Mouse (Mus musculus) testis, adult 2 months (tissue): ENCODE data around the gene Ctnnal1.

Experiments used
- CTCF ChIP-seq: fragments of 200-500 bp; IDR thresholded peaks from 2 replicates; pipeline ENCODE4 v1.5.1; 2012; ENCODE audit warnings: low read depth, mild to moderate bottlenecking, inconsistent platforms, low read length, moderate library complexity; ENCODE audit not compliant: control insufficient read depth, insufficient read depth, insufficient replicate concordance
- POLR2A ChIP-seq: fragments of 200-500 bp; IDR thresholded peaks from 2 replicates; pipeline ENCODE4 v1.6.1; 2012; ENCODE audit warnings: low read depth, mild to moderate bottlenecking, inconsistent platforms, low read length, moderate library complexity; ENCODE audit not compliant: control insufficient read depth

DNA sequence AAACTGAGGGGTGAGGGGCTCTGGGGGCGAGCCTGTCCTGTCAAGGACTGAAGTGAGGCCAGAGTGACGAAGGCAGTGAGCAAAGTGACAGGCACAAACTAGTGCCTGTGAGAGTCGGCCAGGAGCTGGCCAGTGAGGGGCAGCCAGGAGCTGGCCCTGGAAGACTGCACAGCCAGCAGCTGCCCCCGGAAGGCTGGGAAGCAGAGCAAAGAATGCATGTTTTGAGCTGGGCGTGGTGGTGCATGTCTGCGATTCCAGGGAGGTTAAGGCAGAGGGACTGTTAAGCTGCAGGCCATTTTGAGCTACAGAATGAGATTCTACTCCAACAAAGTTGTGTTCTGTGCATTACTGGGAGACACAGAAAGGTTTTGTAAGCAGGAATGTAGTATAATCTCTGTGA lies 14.3 kb downstream of the Ctnnal1 start:
- no peak for TF ChIP-seq CTCF
- TF ChIP-seq POLR2A, result no peak
